Mouse (Mus musculus) heart, postnatal 10 days (tissue): ENCODE data around the gene Ccdc159. TPM values are rescaled to one million over a fixed set of nuclear protein-coding genes. Genes with fewer than 3 reads are reported as not detected.

Source experiments
- DNase-seq, 2 experiments: peaks; one replicate each; pipeline ENCODE4 v3.0.0; 2021
- intact Hi-C: fragments of 180-260 bp; cut with DNase I; formaldehyde crosslinking; loops from one replicate; pipeline ENCODE4 v1.15.1; 2025
- total RNA-seq, 2 experiments: library from RNA; stranded (reverse); gene quantifications; 2 replicates each; pipeline ENCODE4 v1.2.3; 2021

Gene Ccdc159
- total RNA-seq, 2 experiments from 2014 or later: 0.74 to 1.0 TPM

- DNase-seq: no peak
Observed at GRCm38 (mm10) chr9:21932445-21933137, 5.3 kb downstream of the Ccdc159 start.

GRCm38 (mm10) chr9:21934021-21934420 lies 6.8 kb downstream of the Ccdc159 start:
- intact Hi-C loops: no loop called here
- no peak for DNase-seq

More at GRCm38 (mm10) chr9:21932445-21933137, 5.3 kb downstream of the Ccdc159 start:
- intact Hi-C loops: no loop called here

GRCm38 (mm10) chr9:21935466-21936131 lies 8.3 kb downstream of the Ccdc159 start:
- intact Hi-C loops: no loop called here
- DNase-seq: no peak

GRCm38 (mm10) chr9:21936692-21937570 lies 9.7 kb downstream of the Ccdc159 start, which contains the start of gene Plppr2:
Gene Plppr2, plus strand, starts transcription at chr9:21937033.
- peak; percentile 95 to 96 for DNase-seq
- intact Hi-C loops: no loop called here

- no peak for DNase-seq
- intact Hi-C loops: no loop called here
Observed at GRCm38 (mm10) chr9:21937711-21938175, 10.5 kb downstream of the Ccdc159 start.

GRCm38 (mm10) chr9:21938234-21938855 lies 11.1 kb downstream of the Ccdc159 start:
- intact Hi-C loops: no loop called here

GRCm38 (mm10) chr9:21943046-21943445 lies 15.8 kb downstream of the Ccdc159 start:
- no peak for DNase-seq

More at GRCm38 (mm10) chr9:21938234-21938855, 11.1 kb downstream of the Ccdc159 start:
- DNase-seq: no peak

GRCm38 (mm10) chr9:21943638-21944037 lies 16.4 kb downstream of the Ccdc159 start:
- intact Hi-C loops: no loop called here

More at GRCm38 (mm10) chr9:21943046-21943445, 15.8 kb downstream of the Ccdc159 start:
- intact Hi-C loops: no loop called here

GRCm38 (mm10) chr9:21944267-21944666 lies 17.0 kb downstream of the Ccdc159 start:
- DNase-seq: no peak
- intact Hi-C loops: no loop called here

More at GRCm38 (mm10) chr9:21943638-21944037, 16.4 kb downstream of the Ccdc159 start:
- DNase-seq: no peak

GRCm38 (mm10) chr9:21947540-21948130 lies 20.4 kb downstream of the Ccdc159 start:
- DNase-seq: no peak
- intact Hi-C loops: no loop called here

- no peak for DNase-seq
- intact Hi-C loops: no loop called here
Observed at GRCm38 (mm10) chr9:21948146-21948545, 20.9 kb downstream of the Ccdc159 start.

- DNase-seq: no peak
- intact Hi-C loops: no loop called here
Observed at GRCm38 (mm10) chr9:21948790-21949189, 21.5 kb downstream of the Ccdc159 start.

GRCm38 (mm10) chr9:21950322-21950721 lies 23.1 kb downstream of the Ccdc159 start:
- intact Hi-C loops: no loop called here
- DNase-seq: peak; percentile 77 to 90

GRCm38 (mm10) chr9:21951977-21952376 lies 24.7 kb downstream of the Ccdc159 start:
- no peak for DNase-seq
- intact Hi-C loops: no loop called here

GRCm38 (mm10) chr9:21953600-21953999 lies 26.3 kb downstream of the Ccdc159 start:
- intact Hi-C loops: no loop called here
- no peak for DNase-seq

GRCm38 (mm10) chr9:21954635-21955034 lies 27.4 kb downstream of the Ccdc159 start:
- DNase-seq: no peak
- intact Hi-C loops: no loop called here

- intact Hi-C loops: no loop called here
- DNase-seq: no peak
Observed at GRCm38 (mm10) chr9:21955225-21955569, 27.9 kb downstream of the Ccdc159 start.

- peak; percentile 99 to 100 for DNase-seq
- intact Hi-C loops: no loop called here
Observed at GRCm38 (mm10) chr9:21955570-21956281, 28.5 kb downstream of the Ccdc159 start, which contains the start of gene Swsap1. Gene Swsap1, plus strand, starts transcription at chr9:21955755.

- DNase-seq: no peak
- intact Hi-C loops: no loop called here
Observed at GRCm38 (mm10) chr9:21958372-21958771, 31.1 kb downstream of the Ccdc159 start.
